ENCODE assay signal across 7 mouse cellular contexts in genomic region chr11:51643761-51644160, GRCm38 (mm10). TPM values are rescaled to one million over a fixed set of nuclear protein-coding genes. Genes with fewer than 3 reads are reported as not detected.
DNase-seq lines count a peak whose midpoint lies in the region; ATAC-seq and TF ChIP-seq lines count a peak whose summit lies in the region.

No protein-coding gene starts in this region.

- 56% methylated on average over 15 of the region's 15 CpGs for WGBS in intestine, embryonic 16.5 days
- 62% methylated on average over 15 of the region's 15 CpGs for WGBS in intestine, postnatal 0 days
- WGBS in forebrain, postnatal 0 days: 60% methylated on average over 15 of the region's 15 CpGs

- intact Hi-C loops in left cerebral cortex, postnatal 10 days (cut with DNase I): no loop called here

- no peak for TF ChIP-seq CTCF in intestine, postnatal 0 days (IDR thresholded peaks at IDR 0.05; ENCODE audit: low read depth)
- no peak for TF ChIP-seq CTCF in forebrain, postnatal 0 days (IDR thresholded peaks at IDR 0.05; ENCODE audit: low read depth)

- peaks cover 26% of the 10 kb centered on the region for H3K4me1 ChIP-seq in intestine, embryonic 16.5 days (ENCODE audit: control insufficient read depth, insufficient read depth, low read length)
- H3K4me1 ChIP-seq in intestine, postnatal 0 days (replicated peaks; ENCODE audit: control insufficient read depth, insufficient read depth, low read length): 0 out of 2 replicates have a peak, but pooled peaks cover 3% of the 10 kb centered on the region
- no peaks in the 10 kb centered on the region for H3K4me1 ChIP-seq in forebrain, postnatal 0 days (ENCODE audit: insufficient read depth)

- peaks cover 6% of the 10 kb centered on the region; the same call in 1 of the 2 replicates for H3K36me3 ChIP-seq in intestine, embryonic 16.5 days (ENCODE audit: control insufficient read depth, insufficient read depth, low read length)
- H3K36me3 ChIP-seq in intestine, postnatal 0 days (ENCODE audit: control insufficient read depth, insufficient read depth): peaks cover 21% of the 10 kb centered on the region
- peaks cover 8% of the 10 kb centered on the region; the same call in 1 of the 2 replicates for H3K36me3 ChIP-seq in forebrain, postnatal 0 days (ENCODE audit: insufficient read depth)

- no peaks in the 10 kb centered on the region for H3K27me3 ChIP-seq in intestine, embryonic 16.5 days (replicated peaks; ENCODE audit: control insufficient read depth, insufficient read depth, low read length)
- H3K27me3 ChIP-seq in intestine, postnatal 0 days (replicated peaks; ENCODE audit: control insufficient read depth, insufficient read depth, low read length): no peaks in the 10 kb centered on the region
- H3K27me3 ChIP-seq in forebrain, postnatal 0 days (ENCODE audit: insufficient read depth, low read length): no peaks in the 10 kb centered on the region

- peak; percentile 45 for DNase-seq in ZHBTc4 (ENCODE audit: low read depth, low spot score)
- DNase-seq in cerebellum, postnatal 10 days: peak; percentile 76 to 88
- no peak for DNase-seq in forebrain, postnatal 0 days
- no peak for DNase-seq in left cerebral cortex, postnatal 10 days (ENCODE audit: extremely low spot score in 1 of 2, low spot score in 2 of 2)

- H3K4me2 ChIP-seq in intestine, embryonic 16.5 days (ENCODE audit: low read depth, low read length): no peak overlapping the region
- H3K4me2 ChIP-seq in intestine, postnatal 0 days (replicated peaks; ENCODE audit: low read depth): no peak overlapping the region
- H3K4me2 ChIP-seq in forebrain, postnatal 0 days (ENCODE audit: low read depth): no peak overlapping the region

- H3K9ac ChIP-seq in intestine, embryonic 16.5 days (ENCODE audit: low read depth, low read length): peak overlapping the region; percentile 14; the same call in 1 of the 2 replicates
- no peak overlapping the region for H3K9ac ChIP-seq in intestine, postnatal 0 days (ENCODE audit: low read depth, low read length)
- no peak overlapping the region for H3K9ac ChIP-seq in forebrain, postnatal 0 days

- H3K27ac ChIP-seq in intestine, embryonic 16.5 days (ENCODE audit: low read length): peak overlapping the region; percentile 28; the same call in 1 of the 2 replicates
- H3K27ac ChIP-seq in intestine, postnatal 0 days (ENCODE audit: low read depth, low read length): no peak overlapping the region
- no peak overlapping the region for H3K27ac ChIP-seq in forebrain, postnatal 0 days (ENCODE audit: low read depth, low read length)

- no peak for ATAC-seq in intestine, embryonic 16.5 days
- no peak for ATAC-seq in intestine, postnatal 0 days
- ATAC-seq in megakaryocyte, adult 5-6 weeks (ENCODE audit: poor library complexity, severe bottlenecking): peak; percentile 37
- ATAC-seq in forebrain, postnatal 0 days: no peak

- H3K9me3 ChIP-seq in intestine, embryonic 16.5 days (ENCODE audit: control insufficient read depth, low read length): no peaks in the 10 kb centered on the region
- no peaks in the 10 kb centered on the region for H3K9me3 ChIP-seq in intestine, postnatal 0 days (ENCODE audit: control insufficient read depth)
- H3K9me3 ChIP-seq in forebrain, postnatal 0 days (ENCODE audit: low read length): no peaks in the 10 kb centered on the region

- no peak overlapping the region for H3K4me3 ChIP-seq in intestine, embryonic 16.5 days (ENCODE audit: low read length)
- no peak overlapping the region for H3K4me3 ChIP-seq in intestine, postnatal 0 days (ENCODE audit: low read depth, low read length)
- no peak overlapping the region for H3K4me3 ChIP-seq in forebrain, postnatal 0 days (ENCODE audit: low read depth, low read length)

RNA-seq across cellular contexts. Expression of gene N4bp3, which starts 6.9 kb away (rescaled TPM):
- 16.1 and 17.0 TPM in 2 replicates for polyA plus RNA-seq in intestine, embryonic 16.5 days (2015; fragmentation: Nextera tagmentation; extraction: Ambion mirVana)
- polyA plus RNA-seq in intestine, postnatal 0 days (2015; fragmentation: Nextera tagmentation; extraction: Ambion mirVana): 8.5 and 8.8 TPM in 2 replicates
- 0.80 and 1.3 TPM in 2 replicates for total RNA-seq in megakaryocyte, adult 5-6 weeks (2015)
- total RNA-seq in megakaryocyte, adult 5-6 weeks (2017): 0.45 and 2.9 TPM in 2 replicates
- 23.4 and 26.4 TPM in 2 replicates for total RNA-seq in forebrain, postnatal 0 days (2014; rRNA removed)
- 17.3 and 17.9 TPM in 2 replicates for polyA plus RNA-seq in forebrain, postnatal 0 days (2015; fragmentation: Nextera tagmentation; extraction: Ambion mirVana)
- 10 to 100 TPM; 12.8 to 14.0 TPM for total RNA-seq in left cerebral cortex, postnatal 10 days (2021)

RNA-seq across cellular contexts. Expression of gene D930048N14Rik, which starts 7.0 kb away (rescaled TPM):
- polyA plus RNA-seq in intestine, embryonic 16.5 days (2015; fragmentation: Nextera tagmentation; extraction: Ambion mirVana): 3.4 and 3.7 TPM in 2 replicates
- 1.1 and 1.3 TPM in 2 replicates for polyA plus RNA-seq in intestine, postnatal 0 days (2015; fragmentation: Nextera tagmentation; extraction: Ambion mirVana)
- total RNA-seq in megakaryocyte, adult 5-6 weeks (2015): 0.33 and 0.43 TPM in 2 replicates
- total RNA-seq in megakaryocyte, adult 5-6 weeks (2017): 0.26 TPM in 1 of 2 replicates, not detected in the other
- total RNA-seq in forebrain, postnatal 0 days (2014; rRNA removed): 0.85 and 1.1 TPM in 2 replicates
- 0.39 and 0.46 TPM in 2 replicates for polyA plus RNA-seq in forebrain, postnatal 0 days (2015; fragmentation: Nextera tagmentation; extraction: Ambion mirVana)
- total RNA-seq in left cerebral cortex, postnatal 10 days (2021): under 1 TPM; 0.86 to 0.97 TPM

RNA-seq across cellular contexts. Expression of gene Rmnd5b, which starts 8.1 kb away (rescaled TPM):
- 42.0 and 44.4 TPM in 2 replicates for polyA plus RNA-seq in intestine, embryonic 16.5 days (2015; fragmentation: Nextera tagmentation; extraction: Ambion mirVana)
- polyA plus RNA-seq in intestine, postnatal 0 days (2015; fragmentation: Nextera tagmentation; extraction: Ambion mirVana): 32.4 and 34.2 TPM in 2 replicates
- total RNA-seq in megakaryocyte, adult 5-6 weeks (2015): 50.8 and 63.1 TPM in 2 replicates
- 19.2 and 35.5 TPM in 2 replicates for total RNA-seq in megakaryocyte, adult 5-6 weeks (2017)
- 70.7 and 88.2 TPM in 2 replicates for total RNA-seq in forebrain, postnatal 0 days (2014; rRNA removed)
- polyA plus RNA-seq in forebrain, postnatal 0 days (2015; fragmentation: Nextera tagmentation; extraction: Ambion mirVana): 74.4 and 75.9 TPM in 2 replicates
- 10 to 100 TPM; 46.6 to 49.8 TPM for total RNA-seq in left cerebral cortex, postnatal 10 days (2021)

RNA-seq across cellular contexts. Expression of gene Nhp2, which starts 24.2 kb away (rescaled TPM):
- polyA plus RNA-seq in intestine, embryonic 16.5 days (2015; fragmentation: Nextera tagmentation; extraction: Ambion mirVana): 150 and 175 TPM in 2 replicates
- polyA plus RNA-seq in intestine, postnatal 0 days (2015; fragmentation: Nextera tagmentation; extraction: Ambion mirVana): 98.2 and 101 TPM in 2 replicates
- total RNA-seq in megakaryocyte, adult 5-6 weeks (2015): 45.3 and 50.5 TPM in 2 replicates
- total RNA-seq in megakaryocyte, adult 5-6 weeks (2017): 38.1 and 52.6 TPM in 2 replicates
- 66.5 and 81.2 TPM in 2 replicates for total RNA-seq in forebrain, postnatal 0 days (2014; rRNA removed)
- polyA plus RNA-seq in forebrain, postnatal 0 days (2015; fragmentation: Nextera tagmentation; extraction: Ambion mirVana): 118 and 155 TPM in 2 replicates
- total RNA-seq in left cerebral cortex, postnatal 10 days (2021): 10 to 100 TPM; 51.1 to 51.4 TPM

RNA-seq across cellular contexts. Expression of gene Hnrnpab, which starts 37.1 kb away (rescaled TPM):
- 261 and 264 TPM in 2 replicates for polyA plus RNA-seq in intestine, embryonic 16.5 days (2015; fragmentation: Nextera tagmentation; extraction: Ambion mirVana)
- 181 and 191 TPM in 2 replicates for polyA plus RNA-seq in intestine, postnatal 0 days (2015; fragmentation: Nextera tagmentation; extraction: Ambion mirVana)
- 319 and 341 TPM in 2 replicates for total RNA-seq in megakaryocyte, adult 5-6 weeks (2015)
- total RNA-seq in megakaryocyte, adult 5-6 weeks (2017): 548 and 571 TPM in 2 replicates
- 324 and 364 TPM in 2 replicates for total RNA-seq in forebrain, postnatal 0 days (2014; rRNA removed)
- polyA plus RNA-seq in forebrain, postnatal 0 days (2015; fragmentation: Nextera tagmentation; extraction: Ambion mirVana): 350 and 374 TPM in 2 replicates
- 100 to 1,000 TPM; 182 to 186 TPM for total RNA-seq in left cerebral cortex, postnatal 10 days (2021)

Comparison
In these comparisons a context has a peak if more than half of its experiments do, and no peak if none do; other contexts are left out.
1. DNase-seq: peak in ZHBTc4 (single experiment) and cerebellum, postnatal 10 days (2 of 2); none in forebrain, postnatal 0 days (single experiment) and left cerebral cortex, postnatal 10 days (0 of 2).